Mouse (Mus musculus) heart, adult 2 months (tissue): ENCODE measurements around the gene Agl.

Source experiments
- CTCF ChIP-seq: fragments of 200-600 bp; IDR thresholded peaks from 2 replicates; pipeline ENCODE4 v1.8.1; 2022; ENCODE audit warnings: antibody characterized with exemption, mild to moderate bottlenecking, moderate library complexity
- EP300 ChIP-seq: fragments of 200-500 bp; IDR thresholded peaks from 2 replicates; pipeline ENCODE4 v1.6.1; 2011; ENCODE audit warnings: low read depth, low read length, control low read depth; ENCODE audit not compliant: insufficient read depth
- POLR2A ChIP-seq: fragments of 200-500 bp; IDR thresholded peaks from 2 replicates; pipeline ENCODE4 v1.6.1; 2011; ENCODE audit warnings: mild to moderate bottlenecking, low read depth, low read length, control low read depth; ENCODE audit not compliant: insufficient read depth

GRCm38 (mm10) chr3:116815305-116815797 lies 7.4 kb upstream of the Agl start:
- no peak for TF ChIP-seq EP300
- TF ChIP-seq POLR2A, result no peak
- TF ChIP-seq CTCF, result no peak
